Mouse (Mus musculus): Measurements from ENCODE around the gene Pipox.

Gene Pipox

DNA sequence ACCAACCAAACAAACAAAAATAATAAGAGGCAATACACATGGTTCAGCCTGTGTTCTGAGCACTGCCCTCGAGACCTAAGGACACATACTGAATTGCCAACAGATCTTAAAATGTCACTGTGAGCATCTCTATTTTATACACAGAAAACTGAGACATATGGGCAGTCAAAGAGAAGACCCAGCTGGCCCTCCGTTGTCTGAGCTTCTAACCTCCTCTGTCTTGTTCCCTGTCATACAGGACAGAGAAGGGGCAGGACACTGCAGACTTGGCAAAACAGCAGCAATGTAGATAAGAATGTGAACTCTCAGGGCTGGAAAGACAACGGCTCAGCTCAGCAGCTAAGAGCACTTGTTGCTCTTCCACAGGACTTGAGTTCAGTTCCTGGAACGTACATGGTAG, 14.6 kb upstream of the Pipox start:
- DNase-seq (ENCODE audit: low spot score in 2 of 2) = no peak

DNA sequence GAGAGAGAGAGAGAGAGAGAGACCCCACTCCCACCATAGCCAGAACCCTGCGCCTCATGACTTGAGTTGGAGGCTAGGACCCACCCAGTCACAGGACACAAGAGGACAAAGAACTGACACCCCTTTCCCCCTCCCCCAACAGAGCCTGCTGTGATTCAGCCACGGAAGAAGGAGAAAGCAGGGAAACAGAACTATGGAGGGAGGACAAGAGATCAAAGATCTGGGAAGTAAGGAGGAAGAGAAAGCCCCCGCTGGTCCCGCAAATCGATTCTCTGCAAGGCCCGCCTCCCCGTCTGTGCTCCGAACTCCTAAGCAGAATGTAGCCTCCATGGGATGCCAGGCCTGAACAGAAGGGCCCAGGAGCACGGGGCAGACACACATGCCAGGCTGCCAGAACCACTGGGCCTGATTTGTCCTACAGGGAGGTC, 12.9 kb upstream of the Pipox start:
- no peak for DNase-seq (ENCODE audit: low spot score in 2 of 2)

DNA sequence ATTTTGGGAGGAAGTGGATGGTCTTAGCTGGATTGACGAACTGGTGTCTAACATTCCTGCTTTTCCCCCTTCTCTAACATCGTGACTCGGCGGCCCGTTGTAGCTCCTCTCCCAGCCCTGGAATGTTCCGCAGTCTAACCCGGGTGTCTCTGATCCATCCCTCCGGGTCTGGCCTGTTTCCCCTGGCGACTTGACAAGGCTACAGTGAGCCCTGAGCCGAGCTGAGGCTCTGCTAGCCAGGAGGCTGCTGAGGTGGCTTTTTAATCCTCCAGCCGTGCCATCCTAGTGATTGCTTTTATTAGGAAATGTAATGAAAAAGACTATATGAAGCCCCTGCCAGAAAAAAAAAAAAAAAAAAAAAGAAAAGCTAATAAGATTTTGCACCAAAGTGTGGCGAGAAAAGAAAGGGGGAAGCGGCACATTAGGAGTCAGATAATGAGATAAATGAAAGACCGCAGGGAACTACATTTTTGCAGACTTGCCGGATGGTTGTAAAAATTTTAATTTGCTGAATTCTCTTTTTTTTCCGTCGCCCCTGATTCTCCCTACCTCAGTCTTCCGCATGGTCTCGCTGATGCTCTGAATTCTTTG, 12.3 kb upstream of the Pipox start:
- DNase-seq (ENCODE audit: low spot score in 2 of 2) = no peak

DNA sequence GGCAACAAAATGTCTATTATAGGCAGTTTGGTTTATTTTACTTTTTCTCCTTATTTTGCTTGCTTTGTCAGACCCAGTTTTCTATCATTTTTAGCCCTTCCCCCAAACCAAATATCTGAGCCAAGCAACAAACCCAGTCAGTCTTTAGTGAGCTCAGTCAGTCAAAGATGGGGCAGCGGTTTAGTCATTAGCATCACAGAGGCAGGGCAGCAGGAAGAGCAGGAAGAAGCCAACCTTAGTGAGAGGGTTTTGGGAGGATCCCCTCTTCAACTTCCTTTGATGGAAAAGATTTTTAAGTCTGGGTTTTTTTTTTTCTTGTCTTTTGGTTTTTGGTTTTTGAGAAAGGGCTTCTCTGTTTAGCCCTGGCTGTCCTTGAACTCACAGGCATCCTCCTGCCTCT, 10.8 kb upstream of the Pipox start:
- no peak for DNase-seq (ENCODE audit: low spot score in 2 of 2)

DNA sequence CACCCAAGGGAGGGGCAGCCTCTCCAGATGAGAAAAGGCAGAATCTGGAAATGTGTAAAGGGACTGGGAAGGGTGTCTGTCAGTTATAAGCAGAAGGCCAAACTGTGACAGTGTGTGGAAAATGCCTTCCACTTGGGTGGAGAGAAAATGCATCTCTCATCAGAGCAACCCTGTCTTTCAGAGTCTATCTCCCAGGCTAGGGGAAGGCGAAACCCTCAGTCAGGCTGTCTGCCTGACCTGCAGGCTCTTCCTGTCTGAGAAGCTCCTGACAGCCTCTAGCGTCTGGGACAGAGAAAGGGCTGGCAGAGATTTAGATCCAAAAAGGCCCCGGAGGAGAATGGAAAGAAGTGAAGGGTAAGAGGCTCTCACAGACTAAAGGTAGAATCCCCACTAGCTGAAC, 9.9 kb upstream of the Pipox start:
- DNase-seq (ENCODE audit: low spot score in 2 of 2) = no peak

DNA sequence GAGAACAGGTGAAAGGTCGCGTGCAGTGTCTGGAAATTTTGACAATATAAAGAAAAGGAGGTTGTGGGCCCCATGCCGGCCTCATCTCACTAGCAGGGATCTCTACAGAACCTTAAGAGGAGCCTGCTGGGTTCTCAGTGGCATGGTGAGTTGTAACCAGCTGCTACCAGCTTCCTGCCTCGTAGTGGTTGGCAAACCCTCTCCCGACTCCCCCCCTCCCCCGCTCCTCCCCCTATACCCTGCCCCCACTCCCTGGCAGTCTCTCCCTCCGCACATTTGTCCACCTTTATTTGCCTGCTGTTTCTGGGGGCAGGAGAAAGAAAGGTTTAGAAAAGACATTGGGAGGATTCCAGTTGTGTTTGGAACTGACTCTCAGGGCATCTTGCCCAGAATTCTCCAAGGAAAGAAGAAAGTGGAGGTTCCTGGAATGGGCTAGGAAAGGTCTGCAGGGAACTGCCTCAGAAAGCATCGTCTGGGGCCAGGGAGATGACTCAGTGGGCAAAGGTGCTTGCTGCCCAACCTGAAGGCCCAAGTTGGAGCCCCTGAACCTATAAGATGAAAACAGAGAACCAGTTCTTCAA, 8.0 kb upstream of the Pipox start:
- DNase-seq (ENCODE audit: low spot score in 2 of 2) = no peak

DNA sequence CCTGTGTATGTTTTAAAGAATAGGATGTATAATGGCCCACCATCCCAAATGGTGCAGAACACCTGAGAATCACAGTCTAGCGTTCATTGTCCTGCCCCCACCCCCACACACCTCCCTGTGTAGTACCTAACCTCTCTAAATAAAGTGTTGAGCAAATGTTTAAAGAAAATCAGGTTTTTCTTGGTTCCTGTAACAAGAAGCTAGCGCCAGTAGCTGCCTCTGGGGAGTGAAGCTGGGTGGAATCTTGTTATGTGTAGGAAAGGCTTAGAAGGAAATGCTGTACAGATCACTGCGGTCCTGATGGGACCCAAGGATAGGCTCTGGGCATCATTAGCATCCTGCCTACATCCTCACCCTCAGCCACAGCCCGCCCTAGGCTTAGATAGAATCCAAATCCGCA, 7.5 kb upstream of the Pipox start:
- no peak for DNase-seq (ENCODE audit: low spot score in 2 of 2)

DNA sequence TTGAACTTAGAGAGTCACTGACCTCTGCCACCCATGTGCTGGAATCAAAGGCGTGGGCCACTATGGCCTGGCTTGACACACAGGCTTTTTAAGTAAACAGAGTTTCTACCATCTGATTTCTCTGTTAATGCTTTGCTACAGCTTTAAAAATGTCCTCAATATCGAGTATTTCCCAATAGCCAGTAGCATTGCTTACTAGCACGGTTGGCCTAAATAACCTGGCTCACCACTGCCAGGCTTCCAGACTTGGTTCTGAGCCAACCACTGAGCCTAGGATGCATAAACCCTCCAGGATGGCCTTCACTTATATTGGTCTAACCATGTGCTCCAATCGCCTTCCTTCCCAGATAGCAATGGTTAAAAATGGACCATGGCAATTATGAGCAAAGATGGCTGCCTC, 6.8 kb upstream of the Pipox start:
- DNase-seq (ENCODE audit: low spot score in 2 of 2) = no peak

DNA sequence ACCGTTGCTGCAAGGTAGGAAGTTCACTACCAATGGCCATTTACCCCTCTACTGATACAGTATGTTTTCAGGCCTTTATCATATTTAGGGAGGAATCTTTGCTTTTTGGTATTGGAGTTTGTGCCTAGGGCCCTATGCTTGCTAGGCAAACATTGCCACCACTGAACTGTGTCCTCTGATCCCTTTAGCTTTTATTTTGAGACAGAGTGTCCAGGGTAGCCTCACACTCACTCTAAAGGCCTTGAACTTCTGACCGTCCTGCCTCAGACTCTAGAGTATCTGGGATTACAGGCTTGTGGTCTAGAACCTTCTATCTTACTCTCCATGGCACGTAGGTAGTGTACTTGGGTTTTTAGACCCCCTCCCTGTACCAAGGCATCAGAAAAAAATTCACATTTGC, 6.3 kb upstream of the Pipox start:
- no peak for DNase-seq (ENCODE audit: low spot score in 2 of 2)

DNA sequence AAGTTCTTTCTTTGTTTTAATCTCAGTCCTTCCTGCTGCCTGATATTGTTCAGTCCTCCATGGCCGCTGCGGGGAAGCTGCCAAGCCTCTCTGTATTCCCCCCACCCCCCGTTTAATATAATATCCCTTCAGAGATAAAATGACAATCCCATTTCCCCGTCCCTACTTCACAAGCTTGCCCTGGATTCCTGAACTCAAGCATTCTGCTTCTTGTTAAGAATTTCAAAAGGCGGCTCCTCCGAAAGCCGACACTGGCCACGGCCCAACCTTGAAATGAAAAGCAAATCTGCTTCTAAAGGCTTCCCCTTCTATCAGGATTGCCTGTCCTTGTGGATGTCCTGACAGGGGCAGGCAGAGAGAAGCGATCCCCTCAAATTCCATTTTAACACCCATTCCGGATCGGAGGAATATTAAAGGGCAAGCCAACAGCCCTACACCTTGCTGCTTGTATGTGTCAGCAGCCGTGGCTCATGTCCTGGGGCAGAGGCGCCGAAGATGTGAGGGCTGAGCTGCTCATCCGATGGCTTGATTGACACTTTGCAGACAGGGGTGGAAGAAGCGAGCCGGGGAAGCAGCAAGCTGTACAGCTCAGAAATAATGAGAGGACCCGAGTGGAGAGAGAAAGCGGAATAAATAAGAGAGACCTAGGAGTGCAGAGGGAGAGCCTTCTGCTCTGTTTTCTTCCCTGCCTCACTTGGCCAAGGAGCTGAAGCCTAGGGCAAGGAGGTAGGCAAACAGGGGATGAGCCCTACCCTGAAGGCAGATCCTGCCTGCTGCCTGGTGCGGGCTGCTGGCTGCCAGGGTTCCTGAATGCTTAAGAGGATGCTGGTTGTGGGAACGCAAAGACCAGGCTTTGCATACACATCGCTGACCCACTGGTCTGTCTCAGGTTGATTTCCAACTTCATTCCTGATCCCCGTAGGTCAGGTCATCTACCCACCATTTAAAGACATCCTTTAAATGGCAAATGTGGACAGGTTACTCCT, 3.2 kb upstream of the Pipox start:
- DNase-seq (ENCODE audit: low spot score in 2 of 2) = no peak

DNA sequence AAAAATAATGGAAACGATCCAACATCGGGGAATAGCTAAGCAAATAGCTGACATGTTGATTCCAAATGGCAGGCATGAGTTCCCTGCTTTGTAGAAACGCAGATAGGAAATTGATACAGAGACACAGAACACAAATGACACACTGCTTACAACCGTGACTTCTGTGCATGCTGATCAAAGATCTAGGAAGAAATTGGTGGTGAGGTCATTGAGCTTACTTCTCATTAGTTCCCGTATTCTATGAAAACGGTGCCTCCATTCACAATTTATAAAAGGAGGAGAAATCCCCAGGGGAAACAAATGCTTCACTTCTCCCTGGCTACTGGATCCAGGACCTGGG, 2.6 kb upstream of the Pipox start:
- DNase-seq (ENCODE audit: low spot score in 2 of 2) = no peak

DNA sequence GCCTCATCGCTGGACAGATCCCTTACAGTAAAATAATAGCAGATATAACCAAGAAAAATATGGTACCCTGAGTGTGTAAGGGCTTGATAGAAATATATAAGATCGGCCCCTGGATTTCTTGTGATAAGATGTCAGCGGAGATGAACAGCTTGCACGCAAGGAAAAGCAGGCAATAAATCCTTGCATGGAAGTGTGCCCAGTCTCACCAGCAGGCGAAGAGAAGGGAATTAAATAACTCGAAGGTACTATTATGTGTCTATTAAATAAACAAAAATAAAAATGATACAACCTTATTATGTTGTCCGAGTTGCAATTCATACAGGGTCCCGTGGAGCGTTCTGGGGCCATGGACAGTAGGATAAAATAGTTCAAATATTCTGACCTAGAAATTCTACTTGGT, 2.1 kb upstream of the Pipox start:
- no peak for DNase-seq (ENCODE audit: low spot score in 2 of 2)

DNA sequence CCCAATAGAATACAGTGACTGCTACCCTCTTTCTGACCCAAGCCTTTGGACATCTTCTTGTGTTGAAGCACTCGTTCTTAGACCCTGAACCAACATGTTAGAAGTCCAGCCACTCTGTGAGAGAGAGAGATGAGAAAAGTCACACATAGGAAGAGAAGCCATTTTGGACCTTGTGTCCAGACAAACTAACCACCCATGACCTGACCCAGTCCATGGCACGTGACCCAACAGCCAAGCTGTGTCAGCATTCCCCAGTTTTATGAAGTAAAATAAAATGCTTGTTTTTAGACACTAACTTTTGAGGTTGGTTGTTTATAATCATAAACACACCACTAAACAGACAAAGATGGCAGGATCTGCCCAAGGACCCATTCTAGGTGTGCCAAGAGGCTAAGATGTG, 1.1 kb upstream of the Pipox start:
- DNase-seq (ENCODE audit: low spot score in 2 of 2) = no peak

DNA sequence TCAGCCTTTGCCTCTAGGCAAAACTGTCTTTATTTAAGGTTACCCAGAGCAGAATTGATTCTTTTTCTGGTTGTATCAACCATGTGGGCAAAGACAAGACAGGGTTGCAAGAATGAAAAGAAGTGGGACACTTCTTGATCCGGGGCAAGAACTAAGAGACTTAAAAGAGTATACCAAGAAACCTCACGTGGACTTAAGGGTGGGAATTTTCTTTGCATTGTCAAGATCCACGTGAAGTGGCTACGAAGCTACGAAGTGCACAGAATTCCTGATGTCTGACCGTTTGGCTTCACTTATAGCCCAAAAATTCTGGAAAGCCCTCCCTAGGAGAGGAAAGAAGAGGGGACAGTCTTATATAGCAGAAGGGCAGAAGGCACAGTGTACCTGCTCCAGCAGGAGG, 613 bp downstream of the Pipox start:
- DNase-seq (ENCODE audit: low spot score in 2 of 2) = no peak

DNA sequence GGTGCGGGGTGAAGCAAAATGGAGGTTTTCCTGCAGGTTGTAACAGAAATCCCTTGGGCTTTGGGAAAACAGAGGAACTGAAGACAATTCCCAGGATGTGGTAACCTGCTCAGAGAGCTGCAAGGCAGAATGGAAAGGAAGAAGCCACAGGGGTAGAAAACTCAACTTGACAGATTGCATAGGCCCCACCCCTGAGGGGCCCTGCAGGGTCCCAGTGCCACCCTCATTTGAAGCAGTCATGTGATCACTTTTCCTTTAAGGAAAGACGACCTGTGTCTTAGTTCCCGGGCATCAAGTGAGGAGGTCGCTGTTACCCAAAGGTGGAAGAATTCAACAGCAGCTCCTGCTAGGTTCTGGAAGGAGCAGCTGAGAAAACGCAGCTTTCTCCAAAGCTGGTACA, 1.0 kb downstream of the Pipox start:
- DNase-seq (ENCODE audit: low spot score in 2 of 2) = no peak

DNA sequence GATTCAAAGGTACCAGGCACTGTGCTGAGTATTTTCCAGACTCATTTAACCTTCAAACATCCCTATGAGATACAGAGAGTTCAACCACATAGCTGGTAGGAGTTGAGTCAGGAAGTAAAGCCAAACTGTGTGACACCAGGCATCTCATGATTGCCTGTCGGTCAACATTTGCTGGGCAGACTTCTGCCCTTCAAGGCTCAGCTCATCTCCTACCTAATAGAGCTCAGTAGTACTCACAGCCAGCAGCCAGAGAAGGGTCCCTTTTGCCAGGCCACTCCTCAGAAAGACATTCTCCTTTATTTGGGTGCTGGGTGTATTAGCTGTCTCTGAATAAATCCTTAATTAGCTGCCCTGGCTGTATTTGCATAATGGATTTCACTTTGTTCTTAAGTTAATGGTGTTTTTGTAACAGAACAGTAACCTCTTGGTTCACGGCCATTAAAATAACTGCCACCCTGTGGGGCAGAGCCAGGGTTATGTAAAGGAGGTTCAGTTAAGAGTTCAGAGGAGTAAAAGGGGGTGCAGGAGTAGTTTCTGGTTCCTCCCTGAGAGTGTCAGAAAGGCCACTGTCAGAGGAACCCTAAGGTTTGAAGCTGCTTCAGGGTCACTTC, 3.1 kb downstream of the Pipox start:
- DNase-seq (ENCODE audit: low spot score in 2 of 2) = no peak

DNA sequence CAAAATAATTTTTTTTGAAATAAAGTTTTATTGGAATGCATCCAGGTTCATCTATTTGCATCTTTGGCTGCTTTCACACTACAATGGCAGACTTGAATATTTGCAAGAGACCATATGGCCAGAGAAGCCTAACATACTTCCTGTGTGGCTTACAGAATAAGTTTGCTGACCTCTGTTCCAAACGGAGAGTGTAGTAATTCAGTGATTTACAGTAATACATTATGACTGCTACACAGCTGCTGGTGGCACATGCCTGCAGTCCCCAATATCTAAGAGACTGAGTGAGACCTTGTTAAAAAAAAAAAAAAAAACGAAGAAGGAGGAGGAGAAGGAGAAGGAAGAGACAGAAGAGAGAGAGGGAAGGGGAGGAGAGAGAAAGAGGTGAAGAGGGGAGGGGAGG, 4.4 kb downstream of the Pipox start:
- DNase-seq (ENCODE audit: low spot score in 2 of 2) = no peak

DNA sequence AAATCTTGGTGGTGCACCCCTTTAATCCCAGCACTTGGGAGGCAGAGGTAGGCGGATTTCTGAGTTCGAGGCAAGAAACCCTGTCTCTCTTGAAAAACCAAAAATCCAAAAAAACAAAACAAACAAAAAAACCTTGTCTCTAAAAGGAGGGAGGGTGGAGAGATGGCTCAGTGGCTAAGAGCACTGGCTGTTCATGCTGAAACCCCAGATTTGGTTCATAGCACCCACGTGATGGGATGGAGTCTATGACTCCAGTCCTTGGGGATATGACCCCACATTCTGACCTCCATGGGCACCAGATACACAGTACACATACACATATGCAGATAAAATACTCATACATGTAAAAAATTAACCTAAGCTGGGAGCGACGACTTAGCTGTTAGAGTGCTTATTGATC, 5.0 kb downstream of the Pipox start:
- no peak for DNase-seq (ENCODE audit: low spot score in 2 of 2)

DNA sequence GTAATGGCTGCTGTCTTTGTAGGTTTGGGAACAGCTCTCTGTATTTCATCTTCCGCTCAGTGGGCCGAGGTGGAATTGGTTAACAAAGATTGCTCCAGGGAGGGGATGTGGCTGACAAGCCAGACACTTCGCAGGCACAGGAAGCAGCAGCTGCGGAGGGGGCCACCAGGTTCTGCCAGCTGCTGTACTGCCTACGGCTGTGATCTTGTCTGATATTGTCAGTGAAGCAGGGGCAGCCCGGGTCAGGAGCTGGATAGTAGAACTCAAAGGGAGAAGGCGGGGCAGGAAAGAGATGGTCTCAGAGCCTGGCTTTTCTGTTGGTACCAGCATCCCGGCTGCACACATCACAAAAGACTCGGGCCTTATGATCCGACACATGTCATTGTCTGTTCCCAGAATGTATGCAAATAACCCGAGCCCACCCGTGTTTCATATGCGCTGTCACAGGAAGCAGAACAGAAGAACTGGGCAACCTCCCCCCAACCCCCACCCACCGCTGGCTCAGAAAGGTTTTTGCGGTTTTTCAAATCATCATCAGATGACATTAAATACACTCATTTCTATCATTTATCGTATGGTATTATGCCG, 6.4 kb downstream of the Pipox start:
- DNase-seq (ENCODE audit: low spot score in 2 of 2) = no peak

DNA sequence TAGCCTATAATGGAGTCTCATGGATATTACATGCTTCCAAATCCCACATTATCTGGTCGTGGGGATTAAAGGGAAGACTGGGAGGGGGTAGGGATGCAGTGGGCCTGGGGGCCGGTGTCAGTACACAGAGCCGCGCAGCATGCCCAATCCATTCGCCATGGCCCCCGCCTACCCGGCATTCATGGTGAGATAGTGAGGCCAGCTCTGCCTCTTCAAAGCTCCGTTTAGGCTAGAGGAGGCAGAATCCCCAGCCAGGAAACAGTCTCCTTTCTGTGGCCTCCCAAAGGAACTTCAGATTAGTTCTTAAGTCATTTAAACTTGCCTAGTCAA, 8.7 kb downstream of the Pipox start:
- DNase-seq (ENCODE audit: low spot score in 2 of 2) = no peak

DNA sequence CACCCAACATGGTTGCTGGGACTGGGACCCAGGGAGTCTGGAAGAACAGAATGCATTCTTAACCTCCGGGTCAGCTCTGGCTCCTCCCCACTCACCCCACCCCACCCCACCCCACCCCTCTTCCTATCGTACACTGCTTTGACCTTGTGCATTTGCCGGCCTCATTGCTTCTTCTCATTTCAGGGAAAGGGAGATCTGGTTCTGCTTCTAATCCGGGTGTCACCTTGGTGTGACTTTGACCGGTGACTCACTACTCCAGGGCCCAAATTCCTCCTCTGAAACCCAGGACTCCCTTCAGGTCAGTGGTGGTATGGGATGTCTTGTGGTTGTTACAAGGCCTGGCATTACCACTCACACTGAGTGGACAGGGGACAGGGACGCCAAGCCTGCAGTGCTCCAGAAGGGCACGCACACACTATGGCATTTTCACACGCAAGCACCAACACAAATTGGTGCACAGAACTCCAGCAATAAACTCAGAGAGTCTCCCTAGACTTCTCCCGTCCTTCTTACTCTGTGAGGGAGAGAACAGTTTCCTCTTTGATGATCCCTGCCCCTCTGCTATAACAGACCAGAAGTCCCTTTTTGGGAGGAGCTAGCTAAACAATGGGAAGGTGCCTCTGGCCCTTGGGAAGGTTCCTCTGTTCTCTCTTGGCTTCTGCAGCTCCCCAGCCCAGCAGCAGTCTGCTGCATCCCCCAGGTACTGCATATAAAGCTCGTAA, 9.2 kb downstream of the Pipox start:
- DNase-seq (ENCODE audit: low spot score in 2 of 2) = no peak

DNA sequence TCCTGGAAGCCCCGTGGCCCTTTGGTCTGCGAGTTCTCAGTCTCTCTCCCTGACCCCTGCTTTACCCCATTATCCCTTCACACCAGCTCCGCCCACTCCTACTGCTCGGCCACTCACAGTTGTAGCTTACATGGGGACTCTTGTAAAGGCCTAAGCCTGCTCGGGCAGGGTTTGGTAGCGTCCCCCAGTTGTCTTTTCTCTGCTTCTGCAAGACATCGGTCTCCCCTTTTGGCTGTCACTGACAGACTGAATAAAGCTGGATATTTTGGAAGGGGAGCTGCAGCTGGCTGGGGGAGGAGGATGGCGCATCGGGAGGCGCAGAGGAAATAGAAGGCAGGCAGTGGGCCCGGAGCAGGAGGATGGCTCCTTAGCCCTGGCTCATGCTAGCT, 17.1 kb downstream of the Pipox start:
- no peak for DNase-seq (ENCODE audit: low spot score in 2 of 2)
